Mouse (Mus musculus): ENCODE measurements at regions not wholly inside any gene's neighbourhood (a gene's known extent, or its start where the extent isn't known, plus 50 kb on each side); places are given as distances from the start of the nearest gene placed in this dataset.

- DNase-seq (ENCODE audit: low spot score) (no peak), ATAC-seq (ENCODE audit: extremely low read depth, insufficient number of reproducible peaks, low FRiP score, poor library complexity, severe bottlenecking) (no peak)
- no peak overlapping the region for H3K4me3 ChIP-seq (ENCODE audit: low read depth, low read length)
- no peaks in the 10 kb centered on the region for H3K9me3 ChIP-seq (replicated peaks)
- no peaks in the 10 kb centered on the region for H3K4me1 ChIP-seq (ENCODE audit: insufficient read depth, low read depth, low read length)
- TF ChIP-seq POLR2AphosphoS5 (IDR thresholded peaks at IDR 0.05; ENCODE audit: insufficient replicate concordance, low read depth, low read length) (no peak), TAL1 (conservative IDR thresholded peaks at IDR 0.05; ENCODE audit: low read depth, low read length) (no peak)
- H3K36me3 ChIP-seq (replicated peaks): no peaks in the 10 kb centered on the region
- H3K27me3 ChIP-seq (ENCODE audit: insufficient read depth, low read length): peaks cover 2% of the 10 kb centered on the region; the same call in 1 of the 2 replicates
Measured at GRCm38 (mm10) chr2:75072021-75072420, 246.4 kb downstream of the Mtx2 start.

- Histone ChIP-seq H3K4me1 (ENCODE audit: insufficient read depth, low read depth, low read length) (no peaks in the 10 kb centered on the region), H3K36me3 (replicated peaks) (no peaks in the 10 kb centered on the region), H3K4me3 (ENCODE audit: low read depth, low read length) (no peak overlapping the region), H3K27me3 (ENCODE audit: insufficient read depth, low read length) (peaks cover 2% of the 10 kb centered on the region; the same call in 1 of the 2 replicates), H3K9me3 (replicated peaks) (no peaks in the 10 kb centered on the region)
- DNase-seq (ENCODE audit: low spot score) (no peak), ATAC-seq (ENCODE audit: extremely low read depth, insufficient number of reproducible peaks, low FRiP score, poor library complexity, severe bottlenecking) (no peak)
- TF ChIP-seq TAL1 (conservative IDR thresholded peaks at IDR 0.05; ENCODE audit: low read depth, low read length) (no peak), POLR2AphosphoS5 (IDR thresholded peaks at IDR 0.05; ENCODE audit: insufficient replicate concordance, low read depth, low read length) (no peak), GATA2 (IDR thresholded peaks at IDR 0.05; ENCODE audit: borderline replicate concordance, low read depth, low read length) (no peak), GATA1 (IDR thresholded peaks at IDR 0.05; ENCODE audit: borderline replicate concordance, low read length) (no peak), CTCF (IDR thresholded peaks at IDR 0.05; ENCODE audit: low read depth, low read length) (no peak)
Measured at GRCm38 (mm10) chr2:75072471-75072870, 246.9 kb downstream of the Mtx2 start.

GRCm38 (mm10) chr2:75073178-75073577 lies 247.6 kb downstream of the Mtx2 start:
- peaks cover 2% of the 10 kb centered on the region; the same call in 1 of the 2 replicates for H3K27me3 ChIP-seq (ENCODE audit: insufficient read depth, low read length)
- TF ChIP-seq POLR2AphosphoS5 (IDR thresholded peaks at IDR 0.05; ENCODE audit: insufficient replicate concordance, low read depth, low read length) (no peak), GATA2 (IDR thresholded peaks at IDR 0.05; ENCODE audit: borderline replicate concordance, low read depth, low read length) (no peak), GATA1 (IDR thresholded peaks at IDR 0.05; ENCODE audit: borderline replicate concordance, low read length) (no peak), TAL1 (conservative IDR thresholded peaks at IDR 0.05; ENCODE audit: low read depth, low read length) (no peak), CTCF (IDR thresholded peaks at IDR 0.05; ENCODE audit: low read depth, low read length) (no peak)
- DNase-seq (ENCODE audit: low spot score) (no peak), ATAC-seq (ENCODE audit: extremely low read depth, insufficient number of reproducible peaks, low FRiP score, poor library complexity, severe bottlenecking) (no peak)
- no peak overlapping the region for H3K4me3 ChIP-seq (ENCODE audit: low read depth, low read length)
- H3K36me3 ChIP-seq (replicated peaks): no peaks in the 10 kb centered on the region
- H3K9me3 ChIP-seq (replicated peaks): no peaks in the 10 kb centered on the region
- no peaks in the 10 kb centered on the region for H3K4me1 ChIP-seq (ENCODE audit: insufficient read depth, low read depth, low read length)

GRCm38 (mm10) chr2:75087164-75087563 lies 261.6 kb downstream of the Mtx2 start:
- DNase-seq (ENCODE audit: low spot score): no peak
- Histone ChIP-seq H3K4me1 (ENCODE audit: insufficient read depth, low read depth, low read length) (no peaks in the 10 kb centered on the region), H3K27me3 (ENCODE audit: insufficient read depth, low read length) (peaks cover 4% of the 10 kb centered on the region; the same call in 1 of the 2 replicates), H3K9me3 (replicated peaks) (no peaks in the 10 kb centered on the region), H3K4me3 (ENCODE audit: low read depth, low read length) (no peak overlapping the region), H3K36me3 (replicated peaks) (no peaks in the 10 kb centered on the region)
- no peak for TF ChIP-seq GATA1 (IDR thresholded peaks at IDR 0.05; ENCODE audit: borderline replicate concordance, low read length)
- TF ChIP-seq CTCF (IDR thresholded peaks at IDR 0.05; ENCODE audit: low read depth, low read length): no peak
- no peak for TF ChIP-seq TAL1 (conservative IDR thresholded peaks at IDR 0.05; ENCODE audit: low read depth, low read length)
- no peak for TF ChIP-seq POLR2AphosphoS5 (IDR thresholded peaks at IDR 0.05; ENCODE audit: insufficient replicate concordance, low read depth, low read length)
- no peak for TF ChIP-seq GATA2 (IDR thresholded peaks at IDR 0.05; ENCODE audit: borderline replicate concordance, low read depth, low read length)
- no peak for ATAC-seq (ENCODE audit: extremely low read depth, insufficient number of reproducible peaks, low FRiP score, poor library complexity, severe bottlenecking)

- TF ChIP-seq POLR2AphosphoS5 (IDR thresholded peaks at IDR 0.05; ENCODE audit: insufficient replicate concordance, low read depth, low read length): no peak
- no peak for TF ChIP-seq CTCF (IDR thresholded peaks at IDR 0.05; ENCODE audit: low read depth, low read length)
- no peak for TF ChIP-seq GATA2 (IDR thresholded peaks at IDR 0.05; ENCODE audit: borderline replicate concordance, low read depth, low read length)
- TF ChIP-seq TAL1 (conservative IDR thresholded peaks at IDR 0.05; ENCODE audit: low read depth, low read length): no peak
- TF ChIP-seq GATA1 (IDR thresholded peaks at IDR 0.05; ENCODE audit: borderline replicate concordance, low read length): no peak
- Histone ChIP-seq H3K9me3 (replicated peaks) (no peaks in the 10 kb centered on the region), H3K4me3 (ENCODE audit: low read depth, low read length) (no peak overlapping the region), H3K36me3 (replicated peaks) (no peaks in the 10 kb centered on the region), H3K4me1 (ENCODE audit: insufficient read depth, low read depth, low read length) (no peaks in the 10 kb centered on the region), H3K27me3 (ENCODE audit: insufficient read depth, low read length) (peaks cover 4% of the 10 kb centered on the region; the same call in 1 of the 2 replicates)
- DNase-seq (ENCODE audit: low spot score): no peak
- ATAC-seq (ENCODE audit: extremely low read depth, insufficient number of reproducible peaks, low FRiP score, poor library complexity, severe bottlenecking): no peak
Measured at GRCm38 (mm10) chr2:75089186-75089585, 263.6 kb downstream of the Mtx2 start.

- H3K4me1 ChIP-seq (ENCODE audit: insufficient read depth, low read depth, low read length): no peaks in the 10 kb centered on the region
- DNase-seq (ENCODE audit: low spot score) (no peak), ATAC-seq (ENCODE audit: extremely low read depth, insufficient number of reproducible peaks, low FRiP score, poor library complexity, severe bottlenecking) (no peak)
- no peak overlapping the region for H3K4me3 ChIP-seq (ENCODE audit: low read depth, low read length)
- peaks cover 4% of the 10 kb centered on the region; the same call in 1 of the 2 replicates for H3K27me3 ChIP-seq (ENCODE audit: insufficient read depth, low read length)
- H3K9me3 ChIP-seq (replicated peaks): no peaks in the 10 kb centered on the region
- TF ChIP-seq POLR2AphosphoS5 (IDR thresholded peaks at IDR 0.05; ENCODE audit: insufficient replicate concordance, low read depth, low read length): no peak
- no peak for TF ChIP-seq CTCF (IDR thresholded peaks at IDR 0.05; ENCODE audit: low read depth, low read length)
- TF ChIP-seq TAL1 (conservative IDR thresholded peaks at IDR 0.05; ENCODE audit: low read depth, low read length): no peak
- TF ChIP-seq GATA1 (IDR thresholded peaks at IDR 0.05; ENCODE audit: borderline replicate concordance, low read length): no peak
- TF ChIP-seq GATA2 (IDR thresholded peaks at IDR 0.05; ENCODE audit: borderline replicate concordance, low read depth, low read length): no peak
- H3K36me3 ChIP-seq (replicated peaks): no peaks in the 10 kb centered on the region
Measured at GRCm38 (mm10) chr2:75089616-75090015, 264.0 kb downstream of the Mtx2 start.

All from G1E (cell line).